Mouse (Mus musculus): ENCODE results near the gene Ptprs. TPM values are rescaled to one million over a fixed set of nuclear protein-coding genes. Genes with fewer than 3 reads are reported as not detected.
"Not testable (repeated sequence)": the region's sequence is repeated elsewhere in the genome, so short reads cannot be mapped to it uniquely, and the experiment has no call there.

Ptprs gene
- 24.2 and 47.4 TPM in 2 replicates for polyA plus RNA-seq (2012; rRNA removed)

DNA sequence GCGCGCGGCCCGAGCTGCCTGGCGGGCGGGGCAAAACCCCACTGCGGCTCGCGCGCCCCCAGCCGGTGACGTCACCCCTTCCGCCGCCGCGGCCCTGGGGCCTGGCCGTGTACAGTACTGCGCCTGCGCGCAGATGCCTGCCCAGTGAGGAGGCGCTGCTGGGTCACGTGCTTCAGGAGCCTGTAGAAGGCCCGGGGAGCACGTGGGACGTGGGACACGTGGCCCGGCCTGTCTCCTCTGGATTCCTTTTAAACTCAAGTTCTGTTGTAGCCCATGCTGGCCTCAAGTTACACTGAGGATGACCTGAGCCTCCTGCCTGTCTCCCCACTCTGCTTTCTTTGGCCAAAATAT is at the start of gene Ptprs:
Ptprs (minus strand) TSS at position 82 of the 351 bp plus-strand sequence.
- WGBS: under 1% methylated on average over 27 of the region's 27 CpGs
- DNase-seq (ENCODE audit: low read depth, low spot score): no peak

GRCm38 (mm10) chr17:56524943-56525342 is 48.7 kb upstream of the Ptprs start:
- no peak for DNase-seq (ENCODE audit: low read depth, low spot score)
- 43% methylated on average over 4 of the region's 4 CpGs for WGBS

DNA sequence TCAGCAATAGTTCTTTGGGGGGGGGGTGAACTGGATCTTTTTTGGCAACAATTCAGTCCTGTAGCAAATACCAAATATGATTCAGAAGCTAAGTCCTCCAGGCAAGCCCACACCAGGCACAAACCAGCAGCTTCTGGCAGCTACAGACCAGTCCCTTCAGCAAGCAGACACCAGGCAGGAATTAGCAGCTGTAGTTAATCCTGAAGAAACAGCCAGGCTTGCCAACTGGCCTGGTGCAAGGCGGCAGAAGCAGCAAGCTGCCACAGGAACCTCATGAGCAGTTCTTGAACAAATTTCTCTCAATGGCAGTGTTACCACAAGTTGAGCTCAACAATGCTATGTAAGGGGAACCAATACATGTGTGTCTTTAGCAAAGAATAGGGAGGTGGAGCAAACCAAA is 46.5 kb upstream of the Ptprs start:
- DNase-seq (ENCODE audit: low read depth, low spot score): no peak
- 51% methylated on average over 1 of the region's 1 CpGs for WGBS

DNA sequence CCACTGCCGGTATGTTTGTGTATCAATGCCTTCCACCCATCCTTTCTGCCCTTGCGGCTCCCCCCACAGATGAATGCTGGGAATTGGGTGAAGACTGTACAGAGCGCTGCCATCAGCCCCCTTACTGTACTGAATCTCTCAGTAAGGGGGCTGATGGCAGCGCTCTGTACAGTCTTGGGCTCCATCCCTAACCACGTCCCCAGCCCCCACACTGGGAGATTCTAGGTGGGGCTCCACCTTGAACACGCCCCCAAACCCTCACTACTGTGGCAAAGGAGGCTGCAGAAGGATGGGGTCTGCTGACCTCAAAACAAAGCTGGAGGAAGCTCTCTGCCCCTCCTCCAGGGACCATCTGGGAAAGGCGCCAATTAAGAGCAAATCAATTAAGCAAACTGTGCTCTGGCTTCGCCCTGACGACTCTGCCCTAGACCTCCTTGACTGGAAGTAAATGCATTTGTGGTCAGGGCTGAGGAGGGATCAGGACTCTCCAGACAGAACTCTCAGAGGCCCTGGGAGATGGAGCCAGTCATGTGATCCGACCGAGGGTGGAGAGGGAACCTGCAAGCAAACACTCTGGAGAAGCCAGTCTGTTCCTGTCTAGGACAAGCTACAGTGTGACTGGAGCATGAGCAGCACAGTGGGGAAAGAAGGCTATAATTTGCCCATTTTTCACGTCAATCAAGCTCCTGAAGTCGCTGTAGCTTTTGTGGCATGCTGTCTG is 39.6 kb upstream of the Ptprs start:
- DNase-seq (ENCODE audit: low read depth, low spot score): no peak
- WGBS: 17% methylated on average over 13 of the region's 13 CpGs

DNA sequence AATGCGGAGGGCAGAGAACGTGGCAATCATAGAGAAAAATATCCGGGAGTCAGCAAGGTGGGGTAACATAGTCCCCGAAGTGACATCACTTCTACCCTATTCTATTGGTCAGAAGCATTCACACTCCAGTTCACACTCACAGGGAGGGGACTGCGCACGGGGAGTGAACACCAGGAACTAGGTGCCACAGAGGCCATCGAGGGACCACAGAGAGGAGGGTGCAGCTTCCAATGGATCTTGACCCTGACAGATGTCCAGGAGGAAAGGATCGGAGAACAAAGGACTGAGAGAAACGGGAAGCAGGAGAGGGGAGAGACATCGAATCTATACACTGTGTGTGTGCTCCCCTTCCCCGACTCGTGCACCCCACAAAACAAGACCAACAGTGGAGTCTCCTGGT is 38.6 kb upstream of the Ptprs start:
- no peak for DNase-seq (ENCODE audit: low read depth, low spot score)
- 43% methylated on average over 12 of the region's 12 CpGs for WGBS

- DNase-seq (ENCODE audit: low read depth, low spot score): no peak
Observed at GRCm38 (mm10) chr17:56514330-56514729, 38.0 kb upstream of the Ptprs start.

DNA sequence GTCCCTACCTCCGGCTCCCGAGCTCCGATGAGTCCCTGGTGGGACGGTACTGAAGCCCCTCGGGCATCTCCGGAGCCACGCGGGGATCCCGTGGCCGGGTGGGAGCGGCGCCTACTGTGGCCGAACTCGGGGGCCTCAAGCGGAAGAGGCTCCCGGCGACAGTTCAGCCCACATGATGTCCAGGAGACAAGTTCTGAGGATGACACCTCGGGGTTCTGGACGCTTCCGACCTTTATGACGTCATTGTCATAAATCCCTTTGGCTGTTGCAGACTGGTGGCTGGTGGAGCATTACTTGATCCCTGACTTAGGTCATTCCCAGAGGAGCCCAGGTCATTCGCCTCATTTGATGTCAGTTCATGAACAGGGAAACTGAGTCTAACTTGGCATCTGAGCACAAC is 36.0 kb upstream of the Ptprs start, which contains the start of gene Znrf4:
Znrf4 (minus strand) TSS at position 122 of the 400 bp plus-strand sequence.
- DNase-seq (ENCODE audit: low read depth, low spot score): no peak
- 55% methylated on average over 22 of the region's 22 CpGs for WGBS

DNA sequence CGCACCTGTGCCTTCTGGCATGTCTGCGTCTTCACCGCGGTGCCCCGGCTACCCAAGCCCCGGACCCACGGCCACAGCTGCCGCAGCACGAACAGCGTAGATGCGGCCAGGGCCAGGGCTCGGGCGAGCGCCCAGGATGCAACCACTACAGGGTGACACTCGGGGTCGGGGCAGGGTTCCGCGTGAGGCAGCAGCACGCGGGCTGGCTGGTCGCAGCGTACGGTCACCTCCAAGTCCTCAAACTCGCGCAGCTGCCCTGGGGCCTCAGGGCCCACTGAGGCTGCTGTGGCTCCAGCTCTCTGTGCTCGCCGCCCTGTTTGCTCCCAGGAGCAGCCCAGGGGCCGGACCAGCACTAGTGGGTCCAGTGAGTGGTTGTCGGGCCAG is 35.4 kb upstream of the Ptprs start:
- 27% methylated on average over 29 of the region's 29 CpGs for WGBS
- DNase-seq (ENCODE audit: low read depth, low spot score): no peak

- no peak for DNase-seq (ENCODE audit: low read depth, low spot score)
- WGBS: 6% methylated on average over 60 of the region's 60 CpGs
Observed at GRCm38 (mm10) chr17:56510970-56511706, 34.9 kb upstream of the Ptprs start.

GRCm38 (mm10) chr17:56510473-56510969 is 34.2 kb upstream of the Ptprs start:
- WGBS: 29% methylated on average over 27 of the region's 27 CpGs
- no peak for DNase-seq (ENCODE audit: low read depth, low spot score)

- 18% methylated on average over 30 of the region's 37 CpGs for WGBS
- DNase-seq (ENCODE audit: low read depth, low spot score): no peak
Observed at GRCm38 (mm10) chr17:56509707-56510472, 33.6 kb upstream of the Ptprs start.

DNA sequence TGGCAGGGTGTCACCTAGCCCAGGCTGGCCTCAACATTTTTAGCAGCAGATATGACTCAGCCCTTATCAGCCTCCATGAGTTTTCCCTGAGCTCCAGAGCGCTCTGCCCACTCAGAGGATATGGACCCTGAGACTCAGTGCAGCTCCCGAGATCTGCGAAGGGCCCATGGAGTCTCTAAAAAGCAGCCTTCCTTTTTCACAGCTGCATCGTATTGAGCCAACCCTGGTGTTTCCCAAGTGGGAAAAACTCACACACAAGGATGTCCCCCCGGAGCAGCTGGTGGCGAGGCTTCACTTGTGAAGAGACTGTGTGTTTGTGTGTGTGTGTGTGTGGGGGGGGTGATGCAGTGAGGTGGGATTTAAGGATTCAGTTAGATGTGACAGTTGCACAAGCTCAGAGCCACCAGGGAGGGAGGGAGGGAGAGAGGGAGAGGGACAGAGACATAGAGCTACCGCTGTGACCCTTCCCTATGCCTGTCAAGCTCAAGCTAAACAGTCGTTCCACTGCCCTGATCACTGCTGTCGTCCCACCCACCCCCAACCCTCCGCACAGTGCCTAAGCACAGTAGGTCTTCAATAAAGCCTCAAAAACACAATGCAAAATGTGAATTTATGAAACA is 32.8 kb upstream of the Ptprs start:
- 72% methylated on average over 10 of the region's 10 CpGs for WGBS
- DNase-seq (ENCODE audit: low read depth, low spot score): no peak

DNA sequence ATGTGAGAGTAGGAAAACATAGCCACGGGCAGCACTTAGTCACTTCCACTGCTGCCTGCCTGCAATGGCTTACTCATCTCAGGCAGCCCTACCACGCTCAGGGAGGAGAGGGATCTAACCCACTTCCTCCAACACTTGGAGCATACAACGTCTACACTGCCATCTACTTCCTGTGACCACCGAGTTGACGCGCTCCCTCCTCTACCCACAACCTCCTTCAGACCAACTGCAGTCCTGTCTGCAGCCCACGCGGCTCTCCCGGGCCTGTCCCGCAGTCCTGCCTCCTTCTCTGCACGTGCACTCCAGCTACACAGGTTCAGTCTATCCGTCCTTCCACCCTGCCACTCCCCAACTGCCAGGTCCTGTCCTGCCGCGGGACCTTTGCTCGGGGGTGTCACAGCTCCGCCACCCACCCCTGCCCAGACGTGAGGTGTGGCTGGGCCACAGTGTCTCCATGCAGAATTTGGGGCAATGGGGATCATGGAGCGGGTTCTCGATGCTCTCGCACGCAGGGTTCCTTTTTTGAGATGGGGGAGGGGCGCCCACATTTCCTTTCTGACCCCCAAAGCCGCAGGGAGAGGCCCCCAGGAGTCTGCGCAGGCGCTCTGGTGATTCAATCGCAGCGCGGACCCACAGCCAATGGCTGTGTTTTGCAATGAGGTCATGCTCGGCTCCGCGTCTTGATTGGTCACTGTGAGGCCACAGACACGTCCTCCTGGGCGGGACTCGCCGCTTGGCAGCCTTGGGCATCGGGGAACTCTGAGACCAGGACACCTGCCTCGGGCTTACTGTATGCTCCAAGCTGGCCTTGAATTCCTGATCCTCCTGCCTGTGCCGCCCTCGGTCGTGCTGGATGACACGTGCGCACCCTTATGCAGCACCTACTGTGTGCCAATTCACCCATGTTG is 31.1 kb upstream of the Ptprs start:
- WGBS: under 1% methylated on average over 42 of the region's 42 CpGs
- peak; percentile 95 for DNase-seq (ENCODE audit: low read depth, low spot score)

GRCm38 (mm10) chr17:56506417-56507065 is 30.3 kb upstream of the Ptprs start:
- DNase-seq (ENCODE audit: low read depth, low spot score): no peak
- 66% methylated on average over 15 of the region's 15 CpGs for WGBS

GRCm38 (mm10) chr17:56505401-56505800 is 29.1 kb upstream of the Ptprs start:
- no peak for DNase-seq (ENCODE audit: low read depth, low spot score)
- 92% methylated on average over 10 of the region's 10 CpGs for WGBS

DNA sequence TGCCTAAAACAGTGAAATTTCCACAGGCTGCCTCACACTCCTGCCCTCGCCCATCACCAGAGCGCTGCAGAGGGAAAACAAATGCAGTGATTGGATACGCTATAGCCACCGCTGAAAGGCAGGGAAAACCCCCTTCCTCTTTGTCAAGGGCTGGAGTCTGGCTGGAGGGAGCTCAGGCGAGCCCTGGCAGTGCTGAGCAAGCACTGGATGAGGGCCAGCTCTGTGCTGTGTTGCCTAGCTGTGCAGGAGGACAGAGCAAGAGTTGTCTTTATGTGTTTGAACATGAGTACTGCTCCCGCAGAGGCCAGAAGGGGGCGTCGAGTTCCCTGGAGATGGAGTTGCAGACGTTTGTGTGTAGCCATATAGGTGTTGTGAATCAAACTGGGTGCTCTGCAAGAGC is 26.2 kb upstream of the Ptprs start:
- WGBS: 36% methylated on average over 9 of the region's 9 CpGs
- no peak for DNase-seq (ENCODE audit: low read depth, low spot score)

- not testable (repeated sequence) for DNase-seq (ENCODE audit: low read depth, low spot score)
- WGBS: 45% methylated on average over 2 of the region's 2 CpGs
Observed at GRCm38 (mm10) chr17:56501635-56502400, 25.5 kb upstream of the Ptprs start.

- WGBS: 73% methylated on average over 5 of the region's 5 CpGs
- DNase-seq (ENCODE audit: low read depth, low spot score): no peak
Observed at GRCm38 (mm10) chr17:56499229-56499628, 22.9 kb upstream of the Ptprs start.
